Mouse (Mus musculus): ENCODE measurements around the gene Hpdl.

DNA sequence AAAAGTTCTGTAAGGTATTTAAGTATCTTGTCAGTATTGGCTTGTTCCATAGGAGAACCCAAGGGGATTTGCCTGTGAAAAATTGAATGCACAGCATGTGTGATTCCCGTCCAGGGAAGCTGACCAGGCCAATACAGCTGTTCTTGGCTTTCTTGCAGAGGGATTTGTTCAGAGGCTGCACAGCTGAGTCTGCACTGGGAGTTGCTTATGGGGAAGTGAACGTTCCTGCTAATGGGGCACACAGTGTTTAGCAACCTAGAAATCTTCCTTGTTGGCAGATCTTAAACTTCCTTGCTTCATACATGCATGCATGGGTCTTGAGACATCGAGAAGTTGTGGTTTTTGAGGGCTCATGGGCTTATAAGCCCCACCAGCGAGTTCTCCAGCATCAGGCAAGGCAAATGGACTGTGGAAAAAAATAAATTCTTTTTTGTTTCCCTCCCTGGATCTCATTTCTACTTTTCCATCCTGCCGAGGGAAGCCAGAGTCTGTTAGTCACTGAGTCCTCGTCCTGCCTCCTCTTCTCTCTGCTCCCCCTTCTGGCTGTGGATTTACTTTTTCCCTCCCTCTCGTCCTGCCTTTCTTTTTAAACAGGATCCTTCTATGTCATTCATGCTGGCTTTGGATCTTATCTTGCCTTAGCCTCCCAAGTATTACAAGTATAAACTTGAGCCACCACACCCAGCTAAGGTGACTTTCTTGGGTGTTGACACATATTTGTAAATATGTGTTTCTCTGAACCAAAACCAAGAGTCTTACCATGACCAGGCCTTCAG lies 33.3 kb downstream of the Hpdl start:
- TF ChIP-seq CTCF (IDR thresholded peaks at IDR 0.05; ENCODE audit: low read depth, low read length) (no peak), TAL1 (conservative IDR thresholded peaks at IDR 0.05; ENCODE audit: low read depth, low read length) (no peak), POLR2AphosphoS5 (IDR thresholded peaks at IDR 0.05; ENCODE audit: insufficient replicate concordance, low read depth, low read length) (no peak), GATA1 (IDR thresholded peaks at IDR 0.05; ENCODE audit: borderline replicate concordance, low read length) (no peak)

Data from G1E (cell line).